In genomic region chr10:30719947-30720346, GRCm38 (mm10) we compare ENCODE assay signal across 20 mouse cellular contexts.
DNase-seq lines count a peak whose midpoint lies in the region; ATAC-seq and TF ChIP-seq lines count a peak whose summit lies in the region.
"Had no signal": no experiment of that assay in that cellular context is flagged by ENCODE, and none has a peak within 500 bp of the region (broad histone marks: within the 10 kb centered on the region; RNA-seq: fewer than 3 reads in every experiment).

No protein-coding gene starts in this region.

- H3K4me2 ChIP-seq in heart, postnatal 0 days (ENCODE audit: low read depth, low read length): no peak overlapping the region
- H3K4me2 ChIP-seq in kidney, embryonic 15.5 days: no peak overlapping the region
- H3K4me2 ChIP-seq: limb, embryonic 12.5 days; liver, embryonic 13.5 days had no signal

- DNase-seq in heart, postnatal 0 days (ENCODE audit: low spot score): no peak
- DNase-seq in heart, postnatal 4 days: no peak
- DNase-seq in kidney, adult 11 months: no peak
- DNase-seq in 416B (ENCODE audit: low read depth): peak; percentile 24
- DNase-seq in ES-CJ7 (ENCODE audit: low read depth, low spot score): peak; percentile 39
- DNase-seq in thymus, postnatal 10 days (ENCODE audit: low spot score in 2 of 2): no peak
- DNase-seq: cerebellum, adult 11 months; cerebellum, adult 9-11 months; gastrocnemius, adult 2 months; heart, postnatal 14 days; kidney, adult 9 months; kidney, postnatal 4 days; liver, embryonic 13.5 days; lung, adult 2 months had no signal

- no peak overlapping the region for H3K9ac ChIP-seq in heart, postnatal 0 days (replicated peaks; ENCODE audit: low read depth, low read length)
- no peak overlapping the region for H3K9ac ChIP-seq in kidney, embryonic 15.5 days
- H3K9ac ChIP-seq: limb, embryonic 12.5 days; liver, embryonic 13.5 days had no signal

- ATAC-seq in heart, postnatal 0 days (ENCODE audit: insufficient read depth, low read depth): 0 out of 2 replicates have a peak, but pooled peaks have one; percentile 30
- ATAC-seq in kidney, embryonic 15.5 days (replicated peaks; ENCODE audit: low FRiP score): 0 out of 2 replicates have a peak, but pooled peaks have one; percentile 30
- ATAC-seq: forebrain, embryonic 14.5 days; inflammation-experienced regulatory T-cells, adult 6 months had no signal

- no peak for TF ChIP-seq CTCF in heart, postnatal 0 days (IDR thresholded peaks at IDR 0.05; ENCODE audit: low read depth)

- H3K4me3 ChIP-seq in heart, postnatal 0 days (ENCODE audit: low read depth, low read length): no peak overlapping the region
- H3K4me3 ChIP-seq in kidney, embryonic 15.5 days (replicated peaks): no peak overlapping the region
- H3K4me3 ChIP-seq: gastrocnemius, adult 2 months; heart, embryonic 10.5 days; limb, embryonic 12.5 days; liver, embryonic 13.5 days; myocyte had no signal

- no peak for TF ChIP-seq EP300 in heart, postnatal 0 days (IDR thresholded peaks at IDR 0.05; ENCODE audit: low read depth)

- H3K36me3 ChIP-seq in heart, postnatal 0 days (replicated peaks; ENCODE audit: control insufficient read depth, insufficient read depth, low read length): no peaks in the 10 kb centered on the region
- peaks cover 19% of the 10 kb centered on the region for H3K36me3 ChIP-seq in kidney, embryonic 15.5 days

- H3K27ac ChIP-seq in heart, postnatal 0 days (ENCODE audit: low read depth): no peak overlapping the region
- no peak overlapping the region for H3K27ac ChIP-seq in kidney, embryonic 15.5 days
- H3K27ac ChIP-seq: gastrocnemius, adult 2 months; limb, embryonic 12.5 days; liver, embryonic 13.5 days had no signal

- no peaks in the 10 kb centered on the region for H3K9me3 ChIP-seq in heart, postnatal 0 days (replicated peaks; ENCODE audit: control insufficient read depth, low read length)
- no peaks in the 10 kb centered on the region for H3K9me3 ChIP-seq in kidney, embryonic 15.5 days (replicated peaks)
- H3K9me3 ChIP-seq: heart, embryonic 10.5 days; limb, embryonic 12.5 days; liver, embryonic 13.5 days had no signal

- H3K27me3 ChIP-seq in heart, postnatal 0 days (ENCODE audit: control insufficient read depth, insufficient read depth, low read length): no peaks in the 10 kb centered on the region
- no peaks in the 10 kb centered on the region for H3K27me3 ChIP-seq in kidney, embryonic 15.5 days
- H3K27me3 ChIP-seq: limb, embryonic 12.5 days; liver, embryonic 13.5 days had no signal

- H3K4me1 ChIP-seq in heart, postnatal 0 days (ENCODE audit: control insufficient read depth, insufficient read depth): no peaks in the 10 kb centered on the region
- peaks cover 2% of the 10 kb centered on the region; the same call in 1 of the 2 replicates for H3K4me1 ChIP-seq in kidney, embryonic 15.5 days
- H3K4me1 ChIP-seq: heart, embryonic 10.5 days; limb, embryonic 12.5 days had no signal

- WGBS in heart, postnatal 0 days: 83% methylated on average over 1 of the region's 1 CpGs
- 87% methylated on average over 1 of the region's 1 CpGs for WGBS in kidney, embryonic 15.5 days

Comparison
In these comparisons a context has a peak if more than half of its experiments do, and no peak if none do; other contexts are left out.
1. DNase-seq: peak in 416B (single experiment) and ES-CJ7 (single experiment); none in heart, postnatal 0 days (single experiment), heart, postnatal 4 days (single experiment), kidney, adult 11 months (single experiment) and thymus, postnatal 10 days (0 of 2).